Mouse (Mus musculus): ENCODE measurements around the gene Gm20388.

GRCm38 (mm10) chr8:121431499-121431898 lies 1520.9 kb downstream of the Gm20388 start:
- TF ChIP-seq POLR2A (IDR thresholded peaks at IDR 0.05; ENCODE audit: extremely low read depth, insufficient read depth, low read length) (no peak), CTCF (IDR thresholded peaks at IDR 0.05; ENCODE audit: extremely low read depth, insufficient read depth, low read length) (no peak)

Data from cortical plate, adult 2 months (tissue).